Mouse (Mus musculus) c-Kit-negative CD71-positive TER-119-positive erythroid progenitor cells, embryonic 14.5 days (primary cell): ENCODE data around the gene Gm3755.
"Not testable (repeated sequence)": the region's sequence is repeated elsewhere in the genome, so short reads cannot be mapped to it uniquely, and the experiment has no call there.

ENCODE experiments used
- DNase-seq: peaks from one replicate; pipeline ENCODE4 v3.0.0-alpha.2; 2013; ENCODE audit warnings: low read depth, low spot score

The Gm3755 gene

GRCm38 (mm10) chr14:7450817-7451216, at the start of gene Gm3755:
Gene Gm3755, minus strand, starts transcription at chr14:7450917.
- DNase-seq = not testable (repeated sequence)

- DNase-seq = not testable (repeated sequence)
Measured at GRCm38 (mm10) chr14:7488731-7489130, 38.0 kb upstream of the Gm3755 start.

- not testable (repeated sequence) for DNase-seq
Measured at GRCm38 (mm10) chr14:7483662-7484061, 32.9 kb upstream of the Gm3755 start, which contains the start of gene Gm3752. Gene Gm3752, minus strand, starts transcription at chr14:7483762.

- DNase-seq = not testable (repeated sequence)
Measured at GRCm38 (mm10) chr14:7422496-7422895, 28.2 kb downstream of the Gm3755 start.
